Mouse (Mus musculus): ENCODE results near the gene Kcnip3.

DNA sequence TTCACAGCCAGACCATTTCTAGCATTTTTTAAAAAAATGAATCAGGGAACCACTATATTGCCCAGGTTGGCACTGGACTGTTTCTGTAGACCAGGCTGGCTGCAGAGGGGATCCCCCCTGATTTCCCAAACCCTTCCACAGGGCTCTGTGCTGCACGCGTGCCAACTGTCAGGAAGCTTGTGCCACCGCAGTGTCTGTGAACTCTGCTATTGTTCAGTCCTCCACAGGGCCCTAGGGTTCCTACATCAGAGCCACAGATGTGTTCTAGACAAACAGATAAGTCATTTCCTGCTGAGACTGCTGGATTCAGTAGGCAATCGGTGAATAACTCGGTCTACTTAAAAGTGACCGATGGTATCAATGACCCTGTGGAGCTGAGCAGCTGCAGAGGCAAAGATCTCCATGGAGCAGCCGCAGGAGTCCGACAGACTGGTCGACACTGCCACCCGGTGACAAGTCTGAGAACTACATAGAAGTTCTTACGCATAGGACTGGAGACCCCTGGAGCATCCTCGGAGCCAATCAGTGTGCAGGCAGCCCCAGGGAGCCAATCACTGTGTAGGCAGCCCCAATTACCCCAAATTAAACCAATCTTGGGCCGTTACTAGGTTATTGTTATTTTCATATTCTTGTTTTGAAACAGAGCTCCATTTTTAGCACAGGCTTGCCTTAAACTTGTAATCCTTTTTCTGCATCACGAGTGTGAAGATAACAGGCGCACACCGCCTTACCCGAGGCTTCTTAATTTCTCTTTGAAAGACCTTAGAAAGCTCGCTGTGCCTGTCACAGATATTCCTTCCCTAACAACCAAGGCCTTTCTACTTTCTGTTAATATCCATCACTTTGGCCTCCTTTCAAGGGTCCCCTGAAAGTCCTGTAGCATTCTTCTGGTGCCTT lies 37.4 kb upstream of the Kcnip3 start:
- TF ChIP-seq JUND (IDR thresholded peaks at IDR 0.05; ENCODE audit: low read depth, low read length) = no peak
- TF ChIP-seq CTCF (IDR thresholded peaks at IDR 0.05 in 2 of 3, conservative IDR thresholded peaks at IDR 0.05 in 1 of 3; ENCODE audit: control insufficient read depth in 1 of 3, insufficient read depth in 1 of 3, low read depth in 2 of 3, low read length in 3 of 3, poor library complexity in 1 of 3, severe bottlenecking in 1 of 3) = peak; percentile 62 to 97 (median 88)
- no peak for TF ChIP-seq POLR2A (IDR thresholded peaks at IDR 0.05; ENCODE audit: control insufficient read depth in 1 of 2, insufficient read depth in 1 of 2, low read depth in 1 of 2, low read length in 2 of 2, poor library complexity in 1 of 2)
- no peak for TF ChIP-seq EP300 (IDR thresholded peaks at IDR 0.05; ENCODE audit: low read depth in 1 of 2, low read length in 2 of 2)
- TF ChIP-seq CHD2 (IDR thresholded peaks at IDR 0.05; ENCODE audit: low read length) = peak; percentile 32; the same call in 1 of the 2 replicates
- 0 out of 2 replicates have a peak, but pooled peaks have one; percentile 5 for TF ChIP-seq GATA1 (IDR thresholded peaks at IDR 0.05; ENCODE audit: low read depth, low read length)

Data from MEL (cell line).